Mouse (Mus musculus): ENCODE data around the gene St8sia6.
"Not testable (repeated sequence)": the region's sequence is repeated elsewhere in the genome, so short reads cannot be mapped to it uniquely, and the experiment has no call there.

St8sia6 gene

GRCm38 (mm10) chr2:13630136-13630832 is 163.6 kb downstream of the St8sia6 start:
- DNase-seq (ENCODE audit: low spot score): no peak

- DNase-seq (ENCODE audit: low spot score): not testable (repeated sequence)
Observed at GRCm38 (mm10) chr2:13603636-13604035, 190.2 kb downstream of the St8sia6 start.

- no peak for DNase-seq (ENCODE audit: low spot score)
Observed at GRCm38 (mm10) chr2:13603093-13603492, 190.8 kb downstream of the St8sia6 start.

All from layer of hippocampus, adult 11-12 months (tissue).